In the genomic region with DNA sequence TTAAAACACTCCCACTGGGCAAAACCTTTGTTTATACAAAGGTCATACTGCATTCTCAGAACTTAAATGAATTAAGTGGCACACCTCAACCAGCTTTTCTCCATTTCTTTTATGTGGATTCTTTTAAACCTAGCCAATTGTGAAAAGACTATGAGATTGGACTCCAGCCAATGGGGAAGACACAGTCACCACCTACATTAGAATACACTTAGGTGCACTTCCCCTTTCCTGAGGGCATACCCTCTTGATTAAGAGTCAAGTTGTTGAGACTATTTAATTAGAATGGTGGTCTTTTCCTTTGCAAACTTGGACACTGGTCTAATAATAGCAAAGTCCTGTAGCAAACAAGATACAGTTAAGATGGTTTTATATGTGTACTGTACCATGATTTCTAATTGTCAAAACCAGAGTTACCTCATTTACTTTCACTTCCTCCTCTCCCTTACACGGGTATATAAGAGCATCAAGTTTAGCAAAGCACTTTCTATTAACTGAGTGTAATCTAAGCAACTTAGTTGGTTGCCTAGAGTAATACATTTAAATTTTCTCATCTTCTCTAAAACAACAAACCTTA, we compare ENCODE assay signal across 26 mouse cellular contexts. TPM values are rescaled to one million over a fixed set of nuclear protein-coding genes. Genes with fewer than 3 reads are reported as not detected.
DNase-seq lines count a peak whose midpoint lies in the region; ATAC-seq and TF ChIP-seq lines count a peak whose summit lies in the region.
"Had no signal": no experiment of that assay in that cellular context is flagged by ENCODE, and none has a peak within 500 bp of the region (broad histone marks: within the 10 kb centered on the region; RNA-seq: fewer than 3 reads in every experiment).

No protein-coding gene starts in this region.

- H3K9me3 ChIP-seq in CH12.LX (replicated peaks; ENCODE audit: low read length), result no peaks in the 10 kb centered on the region
- no peaks in the 10 kb centered on the region for H3K9me3 ChIP-seq in hindbrain, embryonic 10.5 days
- H3K9me3 ChIP-seq: embryonic facial prominence, embryonic 13.5 days; hindbrain, embryonic 15.5 days; limb, embryonic 12.5 days; liver, embryonic 15.5 days; stomach, embryonic 15.5 days had no signal

- H3K4me2 ChIP-seq in CH12.LX (ENCODE audit: insufficient read depth, low read depth, poor library complexity, severe bottlenecking), result peak overlapping the region; percentile 21; the same call in 1 of the 2 replicates
- H3K4me2 ChIP-seq: embryonic facial prominence, embryonic 13.5 days; hindbrain, embryonic 15.5 days; limb, embryonic 12.5 days; liver, embryonic 15.5 days; midbrain, embryonic 11.5 days; stomach, embryonic 15.5 days had no signal

- TF ChIP-seq CTCF in CH12.LX (conservative IDR thresholded peaks at IDR 0.05 in 1 of 2, IDR thresholded peaks at IDR 0.05 in 1 of 2; ENCODE audit: low read depth in 2 of 2, low read length in 2 of 2), result no peak

- peak; percentile 5 for DNase-seq in lung, postnatal 25 days (ENCODE audit: low spot score)
- DNase-seq in lung, postnatal 4 days, result no peak
- peak; percentile 57 for DNase-seq in CH12.LX (ENCODE audit: extremely low read depth)
- peak; percentile 76 for DNase-seq in splenic B cell, adult 2 months (ENCODE audit: low read depth, low spot score)
- DNase-seq in gastrocnemius, postnatal 36 days, result no peak
- DNase-seq in hindbrain, embryonic 10.5 days (ENCODE audit: low spot score), result no peak
- DNase-seq in frontal cortex, postnatal 25 days (ENCODE audit: low spot score in 2 of 2), result no peak
- DNase-seq: adrenal gland, postnatal 10 days; cerebellum, adult 11-12 months; cerebellum, postnatal 25 days; forebrain, postnatal 0 days; gastrocnemius, adult 2 months; kidney, adult 11 months; lung, postnatal 10 days; right cerebral cortex, adult 18-20 months; thymus, postnatal 25 days had no signal

- peak; percentile 98 for TF ChIP-seq EP300 in CH12.LX (IDR thresholded peaks at IDR 0.05; ENCODE audit: low read length)

- H3K27ac ChIP-seq in CH12.LX (ENCODE audit: insufficient read depth, low read depth), result no peak overlapping the region
- no peak overlapping the region for H3K27ac ChIP-seq in hindbrain, embryonic 10.5 days
- H3K27ac ChIP-seq: embryonic facial prominence, embryonic 13.5 days; gastrocnemius, adult 2 months; hindbrain, embryonic 15.5 days; kidney, postnatal 0 days; limb, embryonic 12.5 days; liver, embryonic 15.5 days; stomach, embryonic 15.5 days had no signal

- 82% methylated on average over 1 of the region's 1 CpGs for WGBS in hindbrain, embryonic 10.5 days

- dilution Hi-C loops in CH12.LX (cut with MboI; ENCODE audit: extremely low pct_ligation_motif_present, extremely low pct_unique_long_range_greater_than_20kb, low sequenced_read_pairs), result no loop called here

- no peak for TF ChIP-seq POLR2A in CH12.LX (IDR thresholded peaks at IDR 0.05; ENCODE audit: low read depth, low read length)

- intact Hi-C loops in gastrocnemius, postnatal 36 days (cut with DNase I), result no loop called here

- no peak for TF ChIP-seq RAD21 in CH12.LX (IDR thresholded peaks at IDR 0.05; ENCODE audit: low read depth, low read length)

- in situ Hi-C loops in CH12.LX (cut with MboI; ENCODE audit: low pct_ligation_motif_present, low pct_unique_long_range_greater_than_20kb, low sequenced_read_pairs), result no loop called here

- peak; percentile 64 to 75; a peak in 3 of 4 replicates for ATAC-seq in hematopoietic stem cell, adult 5-6 weeks (replicated peaks in 1 of 2; ENCODE audit: insufficient read depth in 1 of 2, low FRiP score in 2 of 2, low TSS enrichment in 1 of 2, low read depth in 1 of 2, poor library complexity in 2 of 2, severe bottlenecking in 2 of 2)
- ATAC-seq: forebrain, postnatal 0 days had no signal

- no peak overlapping the region for H3K4me3 ChIP-seq in CH12.LX (replicated peaks in 1 of 3; ENCODE audit: low read depth in 2 of 3, low read length in 2 of 3, poor library complexity in 1 of 3)
- no peak overlapping the region for H3K4me3 ChIP-seq in hindbrain, embryonic 10.5 days
- H3K4me3 ChIP-seq: embryonic facial prominence, embryonic 13.5 days; gastrocnemius, adult 2 months; hindbrain, embryonic 15.5 days; limb, embryonic 12.5 days; liver, embryonic 15.5 days; myocyte; stomach, embryonic 15.5 days had no signal

- H3K79me2 ChIP-seq in CH12.LX (replicated peaks; ENCODE audit: control insufficient read depth, extremely low read depth, insufficient read depth, poor library complexity, severe bottlenecking), result no peaks in the 10 kb centered on the region

- no peaks in the 10 kb centered on the region for H3K27me3 ChIP-seq in CH12.LX (replicated peaks)
- H3K27me3 ChIP-seq in splenic B cell, adult 2 months (ENCODE audit: control insufficient read depth, insufficient read depth, low read length, poor library complexity, severe bottlenecking), result no peaks in the 10 kb centered on the region
- H3K27me3 ChIP-seq in hindbrain, embryonic 10.5 days (ENCODE audit: insufficient read depth, poor library complexity, severe bottlenecking), result no peaks in the 10 kb centered on the region
- H3K27me3 ChIP-seq: embryonic facial prominence, embryonic 13.5 days; hindbrain, embryonic 15.5 days; limb, embryonic 12.5 days; liver, embryonic 15.5 days; stomach, embryonic 15.5 days had no signal

- H3K4me1 ChIP-seq in CH12.LX (ENCODE audit: control insufficient read depth in 1 of 2, insufficient read depth in 2 of 2), result peaks cover 0 to 11% of the 10 kb centered on the region in 2 experiments; a peak in 2 of 4 replicates
- H3K4me1 ChIP-seq in hindbrain, embryonic 10.5 days (replicated peaks), result no peaks in the 10 kb centered on the region
- H3K4me1 ChIP-seq: liver, embryonic 15.5 days; stomach, embryonic 15.5 days had no signal

- H3K36me3 ChIP-seq in CH12.LX (replicated peaks in 1 of 2; ENCODE audit: control insufficient read depth in 1 of 2, insufficient read depth in 1 of 2, low read length in 1 of 2), result no peaks in the 10 kb centered on the region
- no peaks in the 10 kb centered on the region for H3K36me3 ChIP-seq in splenic B cell, adult 2 months (ENCODE audit: control insufficient read depth, insufficient read depth, low read length, poor library complexity, severe bottlenecking)
- H3K36me3 ChIP-seq in hindbrain, embryonic 10.5 days, result 0 out of 2 replicates have a peak, but pooled peaks cover 5% of the 10 kb centered on the region
- H3K36me3 ChIP-seq: embryonic facial prominence, embryonic 13.5 days; hindbrain, embryonic 15.5 days; liver, embryonic 15.5 days; stomach, embryonic 15.5 days had no signal

- H3K9ac ChIP-seq in CH12.LX (ENCODE audit: insufficient read depth, low read depth), result no peak overlapping the region
- H3K9ac ChIP-seq: embryonic facial prominence, embryonic 13.5 days; forebrain, postnatal 0 days; hindbrain, embryonic 15.5 days; limb, embryonic 12.5 days; liver, embryonic 15.5 days; stomach, embryonic 15.5 days had no signal

TF ChIP-seq in CH12.LX, 34 proteins besides CTCF, POLR2A, EP300 and RAD21:
- peak; percentile 97 for TF ChIP-seq IRF4 (IDR thresholded peaks at IDR 0.05; ENCODE audit: low read depth, low read length)
- TF ChIP-seq NRF1 (IDR thresholded peaks at IDR 0.05; ENCODE audit: low read depth, low read length), result no peak
- TF ChIP-seq CHD2 (IDR thresholded peaks at IDR 0.05; ENCODE audit: low read length), result no peak
- TF ChIP-seq MEF2A (IDR thresholded peaks at IDR 0.05; ENCODE audit: borderline replicate concordance, low read depth, low read length), result 0 out of 2 replicates have a peak, but pooled peaks have one; percentile 24
- TF ChIP-seq RCOR1 (conservative IDR thresholded peaks at IDR 0.05; ENCODE audit: low read depth, low read length), result peak; percentile 56; the same call in 1 of the 2 replicates
- 0 out of 2 replicates have a peak, but pooled peaks have one; percentile 46 for TF ChIP-seq TBP (conservative IDR thresholded peaks at IDR 0.05; ENCODE audit: low read depth, low read length)
- TF ChIP-seq GABPA (IDR thresholded peaks at IDR 0.05; ENCODE audit: insufficient replicate concordance, low read depth, low read length), result no peak
- peak; percentile 92 for TF ChIP-seq JUND (conservative IDR thresholded peaks at IDR 0.05; ENCODE audit: low read depth, low read length)
- TF ChIP-seq JUN (IDR thresholded peaks at IDR 0.05; ENCODE audit: insufficient read depth, low read depth, low read length), result peak; percentile 92
TF ChIP-seq in CH12.LX: peak in this region for 6.

RNA-seq across cellular contexts. Expression of a gene that starts 12.8 kb away (rescaled TPM):
- total RNA-seq in CH12.LX (2012; rRNA removed) (0.04 TPM in 2 replicates), CH12.LX (2014; rRNA removed) (not detected in 2 replicates)
- polyA plus RNA-seq in CH12.LX (2012; ENCODE audit: insufficient read length, low read depth), result not detected in 2 replicates
- 27.3 and 37.4 TPM in 2 replicates for total RNA-seq in hematopoietic stem cell, adult 5-6 weeks (2017)
- total RNA-seq in gastrocnemius, postnatal 36 days (2021), result 1 to 10 TPM; 1.8 to 2.2 TPM
- polyA plus RNA-seq in hindbrain, embryonic 10.5 days (2016; fragmentation: Nextera tagmentation; extraction: Ambion mirVana), result 20.8 and 23.4 TPM in 2 replicates
- polyA plus RNA-seq: C2C12 had no signal

Comparison
In these comparisons a context has a peak if more than half of its experiments do, and no peak if none do; other contexts are left out.
1. DNase-seq: peak in lung, postnatal 25 days (single experiment), CH12.LX (single experiment) and splenic B cell, adult 2 months (single experiment); none in lung, postnatal 4 days (0 of 2), gastrocnemius, postnatal 36 days (0 of 2), hindbrain, embryonic 10.5 days (single experiment) and frontal cortex, postnatal 25 days (0 of 2).